Mouse (Mus musculus): ENCODE measurements around the gene Bora.
"Not testable (repeated sequence)": the region's sequence is repeated elsewhere in the genome, so short reads cannot be mapped to it uniquely, and the experiment has no call there.

Bora gene

GRCm38 (mm10) chr14:99046031-99046781, at the start of gene Bora, which contains the start of gene Mzt1:
TSS of gene Bora (plus strand) at chr14:99046222.
TSS of gene Mzt1 (minus strand) at chr14:99046134.
- DNase-seq: peak; percentile 91

- DNase-seq: no peak
Measured at GRCm38 (mm10) chr14:99010224-99010919, 35.6 kb upstream of the Bora start.

GRCm38 (mm10) chr14:99010920-99011313, 35.1 kb upstream of the Bora start:
- no peak for DNase-seq

- no peak for DNase-seq
Measured at GRCm38 (mm10) chr14:99018691-99019090, 27.3 kb upstream of the Bora start.

GRCm38 (mm10) chr14:99019136-99019808, 26.8 kb upstream of the Bora start:
- DNase-seq: no peak

GRCm38 (mm10) chr14:99022346-99023086, 23.5 kb upstream of the Bora start:
- no peak for DNase-seq

- DNase-seq: no peak
Measured at GRCm38 (mm10) chr14:99029987-99030386, 16.0 kb upstream of the Bora start.

- no peak for DNase-seq
Measured at GRCm38 (mm10) chr14:99031337-99031873, 14.6 kb upstream of the Bora start.

GRCm38 (mm10) chr14:99032596-99032995, 13.4 kb upstream of the Bora start:
- no peak for DNase-seq

- DNase-seq: not testable (repeated sequence)
Measured at GRCm38 (mm10) chr14:99034851-99035250, 11.2 kb upstream of the Bora start.

GRCm38 (mm10) chr14:99036039-99036438, 10.0 kb upstream of the Bora start:
- DNase-seq: no peak

- DNase-seq: no peak
Measured at GRCm38 (mm10) chr14:99037703-99038102, 8.3 kb upstream of the Bora start.

- not testable (repeated sequence) for DNase-seq
Measured at GRCm38 (mm10) chr14:99039308-99039707, 6.7 kb upstream of the Bora start.

- DNase-seq: no peak
Measured at GRCm38 (mm10) chr14:99041416-99041815, 4.6 kb upstream of the Bora start.

GRCm38 (mm10) chr14:99043499-99043898, 2.5 kb upstream of the Bora start:
- no peak for DNase-seq

- no peak for DNase-seq
Measured at GRCm38 (mm10) chr14:99044096-99044495, 1.9 kb upstream of the Bora start.

- DNase-seq: no peak
Measured at GRCm38 (mm10) chr14:99044718-99045117, 1.3 kb upstream of the Bora start.

- no peak for DNase-seq
Measured at GRCm38 (mm10) chr14:99045378-99046030, 518 bp upstream of the Bora start.

- DNase-seq: peak; percentile 11
Measured at GRCm38 (mm10) chr14:99046782-99047181, 760 bp downstream of the Bora start.

- DNase-seq: peak; percentile 27
Measured at GRCm38 (mm10) chr14:99058959-99059586, 13.1 kb downstream of the Bora start.

- DNase-seq: no peak
Measured at GRCm38 (mm10) chr14:99060616-99061015, 14.6 kb downstream of the Bora start.

GRCm38 (mm10) chr14:99063091-99063490, 17.1 kb downstream of the Bora start:
- no peak for DNase-seq
